Mouse (Mus musculus): ENCODE results near the gene Nemp2. TPM values are rescaled to one million over a fixed set of nuclear protein-coding genes. Genes with fewer than 3 reads are reported as not detected.

The Nemp2 gene
- polyA plus RNA-seq, 1 experiment from 2014 or later: 8.5 TPM

DNA sequence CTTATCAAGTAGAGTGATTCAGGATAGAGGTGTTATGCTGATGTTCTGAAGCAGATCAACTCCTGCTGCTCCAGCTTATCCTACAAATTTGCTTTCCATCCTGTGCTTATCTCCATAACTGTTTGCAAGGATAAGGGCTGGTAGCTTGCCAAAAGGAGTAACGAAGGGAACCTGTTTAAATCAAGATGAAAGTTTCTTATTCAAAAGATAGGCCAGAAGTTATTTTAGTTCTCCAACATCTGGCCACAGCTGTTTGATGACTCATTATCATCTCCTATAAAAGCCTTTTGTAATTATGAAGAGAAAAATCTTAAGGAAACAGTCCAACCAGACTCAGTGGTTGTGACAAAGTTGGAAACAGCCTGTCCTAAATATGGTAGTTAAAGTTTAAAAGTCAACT is 12.3 kb upstream of the Nemp2 start:
- Histone ChIP-seq H3K9ac (replicated peaks; ENCODE audit: low read depth, low read length) (no peak overlapping the region), H3K4me2 (ENCODE audit: low read depth, low read length) (no peak overlapping the region), H3K4me3 (ENCODE audit: low read depth, low read length) (no peak overlapping the region), H3K4me1 (ENCODE audit: control insufficient read depth, insufficient read depth, low read length) (no peaks in the 10 kb centered on the region), H3K36me3 (ENCODE audit: control insufficient read depth, insufficient read depth, low read length) (no peaks in the 10 kb centered on the region), H3K27me3 (ENCODE audit: control insufficient read depth, insufficient read depth, low read length) (no peaks in the 10 kb centered on the region), H3K27ac (ENCODE audit: low read depth, low read length) (no peak overlapping the region), H3K9me3 (ENCODE audit: control insufficient read depth, low read length) (no peaks in the 10 kb centered on the region)
- ATAC-seq (ENCODE audit: low read depth): no peak
- 89% methylated on average over 1 of the region's 1 CpGs for WGBS

DNA sequence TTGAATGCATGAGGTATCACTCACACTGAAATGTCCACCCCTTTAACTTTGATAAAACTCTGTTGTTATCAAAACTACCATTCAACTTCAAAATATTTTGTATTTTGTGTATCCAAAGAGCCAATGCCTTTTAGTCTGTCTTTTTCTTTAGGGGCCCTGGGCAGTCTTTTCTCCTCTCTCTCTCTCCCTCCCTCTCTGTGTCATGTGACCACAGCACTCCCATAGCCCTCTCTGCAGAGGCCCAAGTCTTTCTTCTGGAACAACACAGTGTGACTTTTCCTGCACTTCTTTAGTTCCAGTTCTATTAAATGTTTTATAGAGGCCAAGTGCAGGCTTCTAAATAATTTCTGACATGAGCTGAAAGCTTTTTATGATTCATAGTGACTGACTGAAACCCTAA is 10.1 kb upstream of the Nemp2 start:
- Histone ChIP-seq H3K9me3 (ENCODE audit: control insufficient read depth, low read length) (no peaks in the 10 kb centered on the region), H3K4me1 (ENCODE audit: control insufficient read depth, insufficient read depth, low read length) (no peaks in the 10 kb centered on the region), H3K4me3 (ENCODE audit: low read depth, low read length) (no peak overlapping the region), H3K27me3 (ENCODE audit: control insufficient read depth, insufficient read depth, low read length) (no peaks in the 10 kb centered on the region), H3K36me3 (ENCODE audit: control insufficient read depth, insufficient read depth, low read length) (no peaks in the 10 kb centered on the region), H3K9ac (replicated peaks; ENCODE audit: low read depth, low read length) (no peak overlapping the region), H3K27ac (ENCODE audit: low read depth, low read length) (no peak overlapping the region), H3K4me2 (ENCODE audit: low read depth, low read length) (no peak overlapping the region)
- no peak for ATAC-seq (ENCODE audit: low read depth)

DNA sequence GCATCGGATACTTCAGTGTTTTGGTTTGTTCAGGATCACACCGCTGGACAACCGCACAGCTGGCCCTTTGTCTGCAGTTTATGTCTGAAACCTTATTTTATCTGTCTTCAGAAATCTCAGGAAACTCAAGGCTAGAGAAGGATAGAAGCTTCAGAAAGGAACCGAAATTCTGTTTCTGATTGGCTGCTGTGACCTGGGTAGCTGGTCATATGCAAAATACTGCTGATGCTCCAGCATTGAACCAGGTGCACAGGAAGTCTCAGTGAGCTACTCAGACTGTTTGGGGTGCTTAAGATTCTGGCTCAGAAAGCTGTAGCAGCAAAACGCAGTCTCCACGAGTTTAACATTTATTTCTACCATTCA is 415 bp downstream of the Nemp2 start:
- ATAC-seq (ENCODE audit: low read depth): peak; percentile 81
- H3K9me3 ChIP-seq (ENCODE audit: control insufficient read depth, low read length): no peaks in the 10 kb centered on the region
- H3K4me2 ChIP-seq (ENCODE audit: low read depth, low read length): peak overlapping the region; percentile 50
- peak overlapping the region; percentile 86 for H3K9ac ChIP-seq (replicated peaks; ENCODE audit: low read depth, low read length)
- no peaks in the 10 kb centered on the region for H3K27me3 ChIP-seq (ENCODE audit: control insufficient read depth, insufficient read depth, low read length)
- H3K4me3 ChIP-seq (ENCODE audit: low read depth, low read length): peak overlapping the region; percentile 72
- under 1% methylated on average over 6 of the region's 6 CpGs for WGBS
- peak overlapping the region; percentile 78 for H3K27ac ChIP-seq (ENCODE audit: low read depth, low read length)
- no peaks in the 10 kb centered on the region for H3K36me3 ChIP-seq (ENCODE audit: control insufficient read depth, insufficient read depth, low read length)
- 0 out of 2 replicates have a peak, but pooled peaks cover 4% of the 10 kb centered on the region for H3K4me1 ChIP-seq (ENCODE audit: control insufficient read depth, insufficient read depth, low read length)

DNA sequence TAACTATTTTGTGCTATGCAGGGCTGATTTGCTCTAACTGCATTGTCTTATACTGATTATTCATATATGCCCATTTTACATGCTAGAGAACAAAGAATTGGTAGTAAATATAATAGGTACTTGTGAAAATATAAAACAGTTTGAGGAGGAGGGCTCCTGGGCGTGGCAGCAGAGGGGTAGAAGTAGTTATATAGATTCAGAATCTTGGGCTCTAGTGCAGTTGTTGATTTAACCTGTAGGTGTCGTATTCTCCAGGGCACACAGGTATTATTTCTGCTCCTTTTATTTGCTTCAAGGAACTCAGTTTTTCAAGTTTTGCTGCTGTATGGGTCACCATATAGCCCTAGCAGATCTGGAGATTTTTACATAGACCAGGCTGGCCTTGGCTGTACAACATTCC is 1.1 kb downstream of the Nemp2 start:
- Histone ChIP-seq H3K36me3 (ENCODE audit: control insufficient read depth, insufficient read depth, low read length) (no peaks in the 10 kb centered on the region), H3K27ac (ENCODE audit: low read depth, low read length) (no peak overlapping the region), H3K4me1 (ENCODE audit: control insufficient read depth, insufficient read depth, low read length) (0 out of 2 replicates have a peak, but pooled peaks cover 4% of the 10 kb centered on the region), H3K9ac (replicated peaks; ENCODE audit: low read depth, low read length) (peak overlapping the region; percentile 86; the same call in 1 of the 2 replicates), H3K27me3 (ENCODE audit: control insufficient read depth, insufficient read depth, low read length) (no peaks in the 10 kb centered on the region), H3K4me2 (ENCODE audit: low read depth, low read length) (peak overlapping the region; percentile 50), H3K4me3 (ENCODE audit: low read depth, low read length) (peak overlapping the region; percentile 72), H3K9me3 (ENCODE audit: control insufficient read depth, low read length) (no peaks in the 10 kb centered on the region)
- no peak for ATAC-seq (ENCODE audit: low read depth)
- 80% methylated on average over 2 of the region's 2 CpGs for WGBS

DNA sequence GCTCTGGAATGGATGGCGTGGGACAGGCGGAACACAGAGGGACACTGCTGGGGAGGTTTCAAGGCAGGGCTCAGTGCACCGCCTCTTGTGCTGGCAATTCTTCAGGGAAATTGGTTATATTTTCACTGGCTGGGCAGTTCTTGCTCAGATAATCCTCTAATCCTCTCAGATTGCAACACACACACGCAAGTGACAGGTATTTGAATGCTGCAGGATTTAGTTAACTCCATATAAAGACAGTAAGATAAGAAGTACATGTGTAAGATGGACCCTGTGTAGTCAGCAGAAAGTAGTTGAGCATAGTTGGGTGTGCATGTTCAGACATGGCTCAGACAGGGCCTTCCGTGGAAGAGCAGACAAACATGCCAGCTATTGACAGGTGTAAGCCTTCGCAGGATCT is 3.7 kb downstream of the Nemp2 start:
- no peaks in the 10 kb centered on the region; the same call in 1 of the 2 replicates for H3K36me3 ChIP-seq (ENCODE audit: control insufficient read depth, insufficient read depth, low read length)
- H3K4me1 ChIP-seq (ENCODE audit: control insufficient read depth, insufficient read depth, low read length): 0 out of 2 replicates have a peak, but pooled peaks cover 4% of the 10 kb centered on the region
- H3K27ac ChIP-seq (ENCODE audit: low read depth, low read length): no peak overlapping the region
- 95% methylated on average over 6 of the region's 6 CpGs for WGBS
- H3K4me3 ChIP-seq (ENCODE audit: low read depth, low read length): no peak overlapping the region
- H3K9me3 ChIP-seq (ENCODE audit: control insufficient read depth, low read length): no peaks in the 10 kb centered on the region
- no peak overlapping the region for H3K4me2 ChIP-seq (ENCODE audit: low read depth, low read length)
- H3K9ac ChIP-seq (replicated peaks; ENCODE audit: low read depth, low read length): no peak overlapping the region
- no peak for ATAC-seq (ENCODE audit: low read depth)
- no peaks in the 10 kb centered on the region for H3K27me3 ChIP-seq (ENCODE audit: control insufficient read depth, insufficient read depth, low read length)

DNA sequence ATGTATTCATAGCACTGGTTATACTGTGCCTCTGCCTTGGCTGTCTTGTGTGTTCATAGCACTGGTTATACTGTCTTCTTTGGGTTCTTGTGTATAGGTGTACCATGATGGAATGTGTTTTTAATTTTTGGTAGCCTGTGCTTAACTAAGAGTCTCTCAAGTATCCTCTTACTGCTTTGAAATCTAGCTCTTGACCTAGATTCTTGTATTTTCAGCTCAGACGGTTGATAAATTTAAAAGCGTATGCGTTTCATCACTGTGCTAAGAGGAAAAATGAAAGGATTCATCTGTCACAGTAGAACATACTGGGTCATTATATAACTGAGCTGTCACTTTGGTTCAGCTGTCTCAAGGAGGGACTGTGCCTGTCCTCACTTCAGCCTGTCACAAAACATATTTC is 5.4 kb downstream of the Nemp2 start:
- Histone ChIP-seq H3K4me1 (ENCODE audit: control insufficient read depth, insufficient read depth, low read length) (0 out of 2 replicates have a peak, but pooled peaks cover 4% of the 10 kb centered on the region), H3K4me2 (ENCODE audit: low read depth, low read length) (no peak overlapping the region), H3K36me3 (ENCODE audit: control insufficient read depth, insufficient read depth, low read length) (no peaks in the 10 kb centered on the region; the same call in 1 of the 2 replicates), H3K27ac (ENCODE audit: low read depth, low read length) (no peak overlapping the region), H3K9ac (replicated peaks; ENCODE audit: low read depth, low read length) (no peak overlapping the region), H3K4me3 (ENCODE audit: low read depth, low read length) (no peak overlapping the region), H3K9me3 (ENCODE audit: control insufficient read depth, low read length) (no peaks in the 10 kb centered on the region), H3K27me3 (ENCODE audit: control insufficient read depth, insufficient read depth, low read length) (no peaks in the 10 kb centered on the region)
- 97% methylated on average over 3 of the region's 3 CpGs for WGBS
- no peak for ATAC-seq (ENCODE audit: low read depth)

DNA sequence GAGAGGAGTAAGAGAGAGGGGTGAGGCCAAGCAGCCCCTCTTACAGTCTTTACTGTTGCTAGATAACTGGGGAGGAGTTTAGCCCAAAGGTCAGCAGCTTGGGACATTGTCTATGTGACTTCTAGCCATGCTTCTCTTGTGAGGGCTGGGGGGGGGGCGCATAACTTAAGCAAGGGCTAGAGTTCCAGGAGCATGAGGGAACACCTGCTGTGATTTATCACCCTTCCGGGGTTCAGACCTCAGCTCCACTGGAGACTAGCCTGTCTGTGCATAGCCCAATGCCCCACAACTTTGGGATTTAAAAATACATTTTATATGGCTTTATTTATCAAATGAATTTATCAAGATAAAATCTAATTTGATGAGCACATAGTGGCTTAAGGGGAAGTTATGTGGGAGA is 7.6 kb downstream of the Nemp2 start:
- WGBS: 80% methylated on average over 2 of the region's 2 CpGs

DNA sequence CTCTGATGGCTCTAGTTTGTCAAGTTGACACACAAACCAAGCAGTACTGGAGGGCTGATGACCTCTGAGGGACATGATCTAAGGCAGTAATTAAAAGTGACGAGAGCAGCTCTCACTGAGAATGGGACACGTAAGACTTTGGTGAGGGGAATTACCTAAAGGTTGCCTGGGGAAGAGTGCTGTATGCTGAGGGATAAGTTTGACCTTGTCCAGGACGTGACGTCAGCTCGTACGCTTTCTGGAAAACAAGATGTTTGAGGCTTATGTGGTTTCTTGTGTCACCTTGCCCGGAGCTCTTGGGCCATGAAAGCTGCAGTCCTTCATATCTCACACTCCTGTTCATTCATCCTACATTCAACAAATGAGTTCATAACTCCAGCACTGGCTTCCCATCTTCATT is 8.6 kb downstream of the Nemp2 start:
- ATAC-seq (ENCODE audit: low read depth): no peak
- Histone ChIP-seq H3K4me2 (ENCODE audit: low read depth, low read length) (no peak overlapping the region), H3K27ac (ENCODE audit: low read depth, low read length) (no peak overlapping the region), H3K4me3 (ENCODE audit: low read depth, low read length) (no peak overlapping the region), H3K36me3 (ENCODE audit: control insufficient read depth, insufficient read depth, low read length) (no peaks in the 10 kb centered on the region; the same call in 1 of the 2 replicates), H3K27me3 (ENCODE audit: control insufficient read depth, insufficient read depth, low read length) (no peaks in the 10 kb centered on the region), H3K9ac (replicated peaks; ENCODE audit: low read depth, low read length) (no peak overlapping the region), H3K9me3 (ENCODE audit: control insufficient read depth, low read length) (no peaks in the 10 kb centered on the region), H3K4me1 (ENCODE audit: control insufficient read depth, insufficient read depth, low read length) (no peaks in the 10 kb centered on the region)
- WGBS: 97% methylated on average over 7 of the region's 7 CpGs

More for the DNA sequence above, 7.6 kb downstream of the Nemp2 start:
- Histone ChIP-seq H3K4me3 (ENCODE audit: low read depth, low read length) (no peak overlapping the region), H3K9me3 (ENCODE audit: control insufficient read depth, low read length) (no peaks in the 10 kb centered on the region), H3K36me3 (ENCODE audit: control insufficient read depth, insufficient read depth, low read length) (no peaks in the 10 kb centered on the region; the same call in 1 of the 2 replicates), H3K27ac (ENCODE audit: low read depth, low read length) (no peak overlapping the region), H3K4me1 (ENCODE audit: control insufficient read depth, insufficient read depth, low read length) (no peaks in the 10 kb centered on the region), H3K27me3 (ENCODE audit: control insufficient read depth, insufficient read depth, low read length) (no peaks in the 10 kb centered on the region), H3K9ac (replicated peaks; ENCODE audit: low read depth, low read length) (no peak overlapping the region), H3K4me2 (ENCODE audit: low read depth, low read length) (no peak overlapping the region)
- no peak for ATAC-seq (ENCODE audit: low read depth)

DNA sequence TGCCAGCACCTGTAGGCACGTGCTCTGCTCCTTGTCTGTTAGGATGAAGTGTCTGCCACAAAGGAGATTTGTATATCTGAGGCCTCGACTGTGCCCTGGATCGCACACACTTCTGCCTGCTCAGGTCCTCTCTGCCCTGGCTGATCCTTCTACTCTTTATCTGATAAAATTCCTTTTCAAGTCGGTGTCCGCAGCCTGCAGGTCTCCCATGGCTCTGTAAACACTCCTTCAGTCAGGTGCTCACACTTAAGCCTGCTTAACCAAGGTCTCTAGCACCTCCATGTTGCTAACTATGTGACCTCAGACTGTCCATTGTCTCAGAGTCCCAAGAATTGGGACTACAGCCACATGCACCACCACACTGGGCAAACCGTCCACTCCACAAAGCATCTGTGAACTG is 9.8 kb downstream of the Nemp2 start:
- no peak for ATAC-seq (ENCODE audit: low read depth)
- Histone ChIP-seq H3K27me3 (ENCODE audit: control insufficient read depth, insufficient read depth, low read length) (no peaks in the 10 kb centered on the region), H3K36me3 (ENCODE audit: control insufficient read depth, insufficient read depth, low read length) (no peaks in the 10 kb centered on the region; the same call in 1 of the 2 replicates), H3K4me1 (ENCODE audit: control insufficient read depth, insufficient read depth, low read length) (no peaks in the 10 kb centered on the region), H3K9me3 (ENCODE audit: control insufficient read depth, low read length) (no peaks in the 10 kb centered on the region), H3K9ac (replicated peaks; ENCODE audit: low read depth, low read length) (no peak overlapping the region), H3K4me2 (ENCODE audit: low read depth, low read length) (no peak overlapping the region), H3K4me3 (ENCODE audit: low read depth, low read length) (no peak overlapping the region), H3K27ac (ENCODE audit: low read depth, low read length) (no peak overlapping the region)
- 94% methylated on average over 6 of the region's 6 CpGs for WGBS

All from neural tube, embryonic 14.5 days (tissue).